Mouse (Mus musculus): ENCODE results near the gene Serpina3g.

DNA sequence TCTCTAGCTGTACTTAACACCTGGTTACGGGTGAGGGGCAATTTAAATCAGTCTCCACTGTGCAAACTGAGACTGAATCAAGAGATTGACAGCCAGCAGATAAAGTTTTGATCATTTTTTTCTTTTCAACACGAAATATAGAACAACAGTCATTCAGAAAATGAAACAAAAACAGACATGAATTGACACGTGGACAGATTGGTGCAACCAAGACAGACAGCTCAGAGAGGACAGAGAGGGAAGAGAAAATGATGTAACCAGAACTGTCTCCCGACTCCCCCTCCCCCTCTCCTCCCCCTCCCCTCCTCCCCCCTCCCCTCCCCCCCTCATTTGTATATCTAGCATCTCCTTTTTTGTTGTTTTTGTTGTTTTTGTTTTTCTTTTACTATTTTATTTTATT lies 53.8 kb downstream of the Serpina3g start:
- TF ChIP-seq CTCF (IDR thresholded peaks at IDR 0.05; ENCODE audit: low read depth, low read length) (no peak), POLR2AphosphoS5 (IDR thresholded peaks at IDR 0.05; ENCODE audit: insufficient replicate concordance, low read depth, low read length) (no peak), GATA1 (IDR thresholded peaks at IDR 0.05; ENCODE audit: borderline replicate concordance, low read length) (no peak), TAL1 (conservative IDR thresholded peaks at IDR 0.05; ENCODE audit: low read depth, low read length) (no peak), GATA2 (IDR thresholded peaks at IDR 0.05; ENCODE audit: borderline replicate concordance, low read depth, low read length) (no peak)

Measured in G1E (cell line).